Mouse (Mus musculus) heart, embryonic 13.5 days (tissue): ENCODE results near the gene Exoc2. TPM values are rescaled to one million over a fixed set of nuclear protein-coding genes. Genes with fewer than 3 reads are reported as not detected.

Source experiments
- ATAC-seq: fragments of 200-750 bp; cut with Nextera tagmentation; 2 replicates; pipeline ENCODE4 v1.8.0; 2017; ENCODE audit warnings: moderate TSS enrichment; ENCODE audit not compliant: insufficient number of reproducible peaks, low FRiP score, low TSS enrichment; ENCODE audit errors: extremely low read depth
- H3K27ac ChIP-seq: fragments of 300-500 bp; sonication (generic); replicated peaks from 2 replicates; pipeline ENCODE4 v1.5.1; 2015; ENCODE audit warnings: moderate library complexity, mild to moderate bottlenecking, inconsistent platforms
- H3K27me3 ChIP-seq: fragments of 300-500 bp; sonication (generic); replicated peaks from 2 replicates; pipeline ENCODE4 v1.6.1; 2015; ENCODE audit warnings: mild to moderate bottlenecking, inconsistent platforms
- H3K36me3 ChIP-seq: fragments of 300-500 bp; sonication (generic); 2 replicates; pipeline ENCODE4 v1.6.1; 2015; ENCODE audit warnings: mild to moderate bottlenecking, inconsistent platforms
- H3K4me1 ChIP-seq: fragments of 300-500 bp; sonication (generic); 2 replicates; pipeline ENCODE4 v1.6.1; 2015; ENCODE audit warnings: inconsistent platforms
- H3K4me2 ChIP-seq: fragments of 300-500 bp; sonication (generic); 2 replicates; pipeline ENCODE4 v1.6.1; 2015; ENCODE audit warnings: inconsistent platforms, mild to moderate bottlenecking, moderate library complexity
- H3K4me3 ChIP-seq: fragments of 300-500 bp; sonication (generic); 2 replicates; pipeline ENCODE4 v1.5.1; 2015; ENCODE audit warnings: moderate library complexity, mild to moderate bottlenecking, inconsistent platforms
- H3K9ac ChIP-seq: fragments of 300-500 bp; sonication (generic); 2 replicates; pipeline ENCODE4 v1.6.1; 2015; ENCODE audit warnings: inconsistent platforms, mild to moderate bottlenecking, moderate library complexity
- H3K9me3 ChIP-seq: fragments of 300-500 bp; sonication (generic); 2 replicates; pipeline ENCODE4 v1.6.1; 2016; ENCODE audit warnings: inconsistent platforms
- WGBS: fragments of 180-500 bp; shearing (Covaris S2); methylation state at CpG from one replicate; pipeline ENCODE4 v1.1.7; 2015; ENCODE audit warnings: mixed read lengths; 5-methylcytosine and 5-hydroxymethylcytosine counted together
- polyA plus RNA-seq: library from polyadenylated mRNA; unstranded; fragments of >200 nt; fragmentation: Nextera tagmentation; extraction: Ambion mirVana; gene quantifications from 2 replicates; pipeline ENCODE4 v1.2.1, GENCODE M21; 2015

Exoc2 gene
- polyA plus RNA-seq, 1 experiment from 2014 or later: 20.1 TPM

GRCm38 (mm10) chr13:30819891-30820290 lies 154.0 kb downstream of the Exoc2 start:
- Histone ChIP-seq H3K27ac (no peak overlapping the region), H3K9me3 (no peaks in the 10 kb centered on the region), H3K4me2 (no peak overlapping the region), H3K4me3 (no peak overlapping the region), H3K4me1 (peaks cover 10% of the 10 kb centered on the region), H3K36me3 (peaks cover 69% of the 10 kb centered on the region), H3K9ac (no peak overlapping the region), H3K27me3 (no peaks in the 10 kb centered on the region)
- 81% methylated on average over 2 of the region's 2 CpGs for WGBS
- ATAC-seq: no peak

GRCm38 (mm10) chr13:30817436-30817835 lies 156.5 kb downstream of the Exoc2 start:
- no peak overlapping the region for H3K4me2 ChIP-seq
- WGBS: 96% methylated on average over 5 of the region's 5 CpGs
- ATAC-seq: no peak
- H3K9me3 ChIP-seq: no peaks in the 10 kb centered on the region
- no peaks in the 10 kb centered on the region for H3K27me3 ChIP-seq
- no peak overlapping the region for H3K27ac ChIP-seq
- H3K9ac ChIP-seq: no peak overlapping the region
- peaks cover 76% of the 10 kb centered on the region for H3K36me3 ChIP-seq
- H3K4me3 ChIP-seq: no peak overlapping the region
- H3K4me1 ChIP-seq: peaks cover 8% of the 10 kb centered on the region

GRCm38 (mm10) chr13:30814256-30814655 lies 159.6 kb downstream of the Exoc2 start:
- no peaks in the 10 kb centered on the region for H3K9me3 ChIP-seq
- WGBS: 78% methylated on average over 5 of the region's 5 CpGs
- no peak for ATAC-seq
- peaks cover 60% of the 10 kb centered on the region for H3K36me3 ChIP-seq
- no peaks in the 10 kb centered on the region for H3K27me3 ChIP-seq
- H3K27ac ChIP-seq: no peak overlapping the region
- no peak overlapping the region for H3K4me3 ChIP-seq
- H3K4me1 ChIP-seq: no peaks in the 10 kb centered on the region
- H3K9ac ChIP-seq: no peak overlapping the region
- no peak overlapping the region for H3K4me2 ChIP-seq

GRCm38 (mm10) chr13:30813464-30813863 lies 160.4 kb downstream of the Exoc2 start:
- no peak for ATAC-seq
- no peaks in the 10 kb centered on the region for H3K27me3 ChIP-seq
- no peak overlapping the region for H3K4me3 ChIP-seq
- H3K27ac ChIP-seq: no peak overlapping the region
- 85% methylated on average over 5 of the region's 5 CpGs for WGBS
- no peaks in the 10 kb centered on the region for H3K9me3 ChIP-seq
- H3K9ac ChIP-seq: no peak overlapping the region
- no peaks in the 10 kb centered on the region for H3K4me1 ChIP-seq
- no peak overlapping the region for H3K4me2 ChIP-seq
- H3K36me3 ChIP-seq: peaks cover 53% of the 10 kb centered on the region

GRCm38 (mm10) chr13:30809240-30809639 lies 164.7 kb downstream of the Exoc2 start:
- H3K9me3 ChIP-seq: no peaks in the 10 kb centered on the region
- no peaks in the 10 kb centered on the region for H3K27me3 ChIP-seq
- H3K4me1 ChIP-seq: no peaks in the 10 kb centered on the region
- H3K4me3 ChIP-seq: no peak overlapping the region
- H3K27ac ChIP-seq: no peak overlapping the region
- 88% methylated on average over 7 of the region's 7 CpGs for WGBS
- peaks cover 15% of the 10 kb centered on the region for H3K36me3 ChIP-seq
- no peak for ATAC-seq
- no peak overlapping the region for H3K9ac ChIP-seq
- no peak overlapping the region for H3K4me2 ChIP-seq

- H3K4me1 ChIP-seq: no peaks in the 10 kb centered on the region
- H3K9me3 ChIP-seq: no peaks in the 10 kb centered on the region
- no peaks in the 10 kb centered on the region for H3K27me3 ChIP-seq
- 86% methylated on average over 5 of the region's 5 CpGs for WGBS
- no peak overlapping the region for H3K4me2 ChIP-seq
- no peaks in the 10 kb centered on the region for H3K36me3 ChIP-seq
- H3K27ac ChIP-seq: no peak overlapping the region
- no peak overlapping the region for H3K4me3 ChIP-seq
- H3K9ac ChIP-seq: no peak overlapping the region
- ATAC-seq: no peak
These were observed 171.4 kb downstream of the Exoc2 start for GRCm38 (mm10) chr13:30802336-30802955.

- Histone ChIP-seq H3K4me3 (no peak overlapping the region), H3K4me1 (no peaks in the 10 kb centered on the region), H3K9ac (no peak overlapping the region), H3K4me2 (no peak overlapping the region), H3K27ac (no peak overlapping the region), H3K36me3 (no peaks in the 10 kb centered on the region), H3K9me3 (no peaks in the 10 kb centered on the region), H3K27me3 (no peaks in the 10 kb centered on the region)
- no peak for ATAC-seq
- 65% methylated on average over 4 of the region's 4 CpGs for WGBS
These were observed 172.0 kb downstream of the Exoc2 start for GRCm38 (mm10) chr13:30801886-30802285.

GRCm38 (mm10) chr13:30795960-30796359 lies 177.9 kb downstream of the Exoc2 start:
- Histone ChIP-seq H3K4me2 (no peak overlapping the region), H3K36me3 (no peaks in the 10 kb centered on the region), H3K9me3 (no peaks in the 10 kb centered on the region), H3K27ac (no peak overlapping the region), H3K4me3 (no peak overlapping the region), H3K4me1 (peaks cover 18% of the 10 kb centered on the region), H3K9ac (no peak overlapping the region), H3K27me3 (no peaks in the 10 kb centered on the region)
- 72% methylated on average over 4 of the region's 4 CpGs for WGBS
- ATAC-seq: no peak

- peaks cover 18% of the 10 kb centered on the region for H3K4me1 ChIP-seq
- no peak overlapping the region for H3K9ac ChIP-seq
- H3K36me3 ChIP-seq: no peaks in the 10 kb centered on the region
- 60% methylated on average over 5 of the region's 5 CpGs for WGBS
- H3K4me2 ChIP-seq: no peak overlapping the region
- no peak overlapping the region for H3K4me3 ChIP-seq
- no peaks in the 10 kb centered on the region for H3K27me3 ChIP-seq
- H3K27ac ChIP-seq: no peak overlapping the region
- no peak for ATAC-seq
- H3K9me3 ChIP-seq: no peaks in the 10 kb centered on the region
These were observed 180.3 kb downstream of the Exoc2 start for GRCm38 (mm10) chr13:30793616-30794015.

GRCm38 (mm10) chr13:30793196-30793595 lies 180.7 kb downstream of the Exoc2 start:
- no peak overlapping the region for H3K9ac ChIP-seq

GRCm38 (mm10) chr13:30792741-30793140 lies 181.2 kb downstream of the Exoc2 start:
- Histone ChIP-seq H3K4me1 (peaks cover 18% of the 10 kb centered on the region), H3K36me3 (no peaks in the 10 kb centered on the region), H3K27me3 (no peaks in the 10 kb centered on the region), H3K9ac (no peak overlapping the region), H3K27ac (no peak overlapping the region), H3K9me3 (no peaks in the 10 kb centered on the region), H3K4me2 (no peak overlapping the region), H3K4me3 (no peak overlapping the region)
- 32% methylated on average over 3 of the region's 3 CpGs for WGBS
- no peak for ATAC-seq

More at GRCm38 (mm10) chr13:30793196-30793595, 180.7 kb downstream of the Exoc2 start:
- no peaks in the 10 kb centered on the region for H3K27me3 ChIP-seq
- 72% methylated on average over 4 of the region's 4 CpGs for WGBS
- no peak for ATAC-seq
- no peak overlapping the region for H3K27ac ChIP-seq
- H3K4me2 ChIP-seq: no peak overlapping the region
- H3K9me3 ChIP-seq: no peaks in the 10 kb centered on the region
- H3K36me3 ChIP-seq: no peaks in the 10 kb centered on the region
- H3K4me3 ChIP-seq: no peak overlapping the region
- peaks cover 18% of the 10 kb centered on the region for H3K4me1 ChIP-seq

- ATAC-seq: no peak
- Histone ChIP-seq H3K27me3 (no peaks in the 10 kb centered on the region), H3K4me3 (no peak overlapping the region), H3K4me1 (peaks cover 21% of the 10 kb centered on the region), H3K36me3 (no peaks in the 10 kb centered on the region), H3K27ac (no peak overlapping the region), H3K4me2 (no peak overlapping the region), H3K9me3 (no peaks in the 10 kb centered on the region), H3K9ac (no peak overlapping the region)
- 48% methylated on average over 9 of the region's 9 CpGs for WGBS
These were observed 181.6 kb downstream of the Exoc2 start for GRCm38 (mm10) chr13:30792308-30792707.
